ENCODE assay signal across 10 mouse cellular contexts in the genomic region with DNA sequence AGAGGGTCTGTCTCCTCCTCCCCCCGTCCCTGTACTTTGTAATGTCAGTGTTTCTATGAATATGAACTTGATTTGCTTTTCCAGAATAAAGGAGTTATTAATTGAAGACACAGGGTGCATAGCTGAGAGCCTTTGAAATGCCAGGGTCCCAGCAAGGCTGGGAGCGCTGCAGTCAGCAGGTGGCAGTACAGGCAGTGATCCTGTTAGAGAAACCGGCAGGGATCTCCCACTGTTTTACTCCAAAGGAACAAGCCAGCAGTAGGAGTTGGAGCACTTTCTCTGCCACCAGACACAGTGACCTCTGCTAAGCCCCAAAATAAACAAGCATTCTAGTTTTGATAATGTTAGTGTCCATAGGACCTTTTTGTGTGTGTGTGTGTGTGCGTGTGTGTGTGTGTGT. TPM values are rescaled to one million over a fixed set of nuclear protein-coding genes. Genes with fewer than 3 reads are reported as not detected.
DNase-seq lines count a peak whose midpoint lies in the region; ATAC-seq and TF ChIP-seq lines count a peak whose summit lies in the region.
"Had no signal": no experiment of that assay in that cellular context is flagged by ENCODE, and none has a peak within 500 bp of the region (broad histone marks: within the 10 kb centered on the region; RNA-seq: fewer than 3 reads in every experiment).

No protein-coding gene starts in this region.

- peaks cover 48% of the 10 kb centered on the region for H3K36me3 ChIP-seq in C2C12 (ENCODE audit: control insufficient read depth, insufficient read depth)
- H3K36me3 ChIP-seq in embryonic facial prominence, embryonic 11.5 days (replicated peaks; ENCODE audit: control insufficient read depth, insufficient read depth, low read depth, low read length) = peaks cover 4% of the 10 kb centered on the region
- H3K36me3 ChIP-seq in thymus, adult 2 months (ENCODE audit: control insufficient read depth, insufficient read depth, low read length) = peaks cover 27% of the 10 kb centered on the region

- no peak for ATAC-seq in embryonic facial prominence, embryonic 11.5 days (replicated peaks; ENCODE audit: insufficient number of reproducible peaks, low FRiP score, low TSS enrichment, low read depth)

- WGBS in embryonic facial prominence, embryonic 11.5 days = 45% methylated on average over 4 of the region's 4 CpGs
- 82% methylated on average over 4 of the region's 4 CpGs for WGBS in thymus, adult 2 months

- no peak overlapping the region for H3K9ac ChIP-seq in embryonic facial prominence, embryonic 11.5 days (replicated peaks; ENCODE audit: low read length)

- no peaks in the 10 kb centered on the region for H3K9me3 ChIP-seq in embryonic facial prominence, embryonic 11.5 days (replicated peaks; ENCODE audit: control insufficient read depth, low read length)
- H3K9me3 ChIP-seq: embryonic facial prominence, embryonic 13.5 days had no signal

- no peaks in the 10 kb centered on the region for H3K27me3 ChIP-seq in C2C12 (ENCODE audit: control insufficient read depth, insufficient read depth, insufficient read length)
- no peaks in the 10 kb centered on the region for H3K27me3 ChIP-seq in embryonic facial prominence, embryonic 11.5 days (ENCODE audit: control insufficient read depth, insufficient read depth, low read length)
- no peaks in the 10 kb centered on the region for H3K27me3 ChIP-seq in thymus, adult 2 months (ENCODE audit: control insufficient read depth, insufficient read depth, low read length)
- H3K27me3 ChIP-seq: embryonic facial prominence, embryonic 13.5 days had no signal

- no peak overlapping the region for H3K4me3 ChIP-seq in layer of hippocampus, adult 2 months
- no peak overlapping the region for H3K4me3 ChIP-seq in C2C12 (ENCODE audit: insufficient read depth, poor library complexity, severe bottlenecking)
- no peak overlapping the region for H3K4me3 ChIP-seq in embryonic facial prominence, embryonic 11.5 days (ENCODE audit: low read depth, low read length)
- H3K4me3 ChIP-seq in thymus, adult 2 months (ENCODE audit: control insufficient read depth, insufficient read depth, low read length) = no peak overlapping the region
- H3K4me3 ChIP-seq: embryonic facial prominence, embryonic 13.5 days; myocyte had no signal

- DNase-seq in cerebellum, postnatal 14 days = peak; percentile 31 to 43
- DNase-seq in cerebellum, adult 8-10 months = no peak
- DNase-seq in layer of hippocampus, adult 2 months (ENCODE audit: low spot score in 2 of 2) = peak in 1 of 2 experiments; percentile 49
- DNase-seq in layer of hippocampus, adult 9-10 months (ENCODE audit: low spot score) = no peak
- peak; percentile 39 for DNase-seq in embryonic facial prominence, embryonic 11.5 days (ENCODE audit: low spot score)
- DNase-seq in spleen, postnatal 36 days (ENCODE audit: low spot score in 2 of 2) = no peak
- no peak for DNase-seq in thymus, adult 2 months

- H3K27ac ChIP-seq in layer of hippocampus, adult 2 months = no peak overlapping the region
- H3K27ac ChIP-seq in embryonic facial prominence, embryonic 11.5 days (replicated peaks; ENCODE audit: low read depth, low read length) = no peak overlapping the region
- H3K27ac ChIP-seq in thymus, adult 2 months (ENCODE audit: control insufficient read depth, insufficient read depth, low read length) = no peak overlapping the region
- H3K27ac ChIP-seq: embryonic facial prominence, embryonic 13.5 days had no signal

- TF ChIP-seq CTCF in layer of hippocampus, adult 2 months (conservative IDR thresholded peaks at IDR 0.05) = peak; percentile 86
- TF ChIP-seq CTCF in C2C12 (IDR thresholded peaks at IDR 0.05; ENCODE audit: control insufficient read depth, insufficient read depth, insufficient read length) = peak; percentile 25
- TF ChIP-seq CTCF in thymus, adult 2 months (IDR thresholded peaks at IDR 0.05; ENCODE audit: borderline replicate concordance, control insufficient read depth, extremely low read depth, insufficient read depth, low read length, poor library complexity) = no peak

- H3K4me2 ChIP-seq in embryonic facial prominence, embryonic 11.5 days (ENCODE audit: low read depth, low read length) = no peak overlapping the region
- H3K4me2 ChIP-seq: embryonic facial prominence, embryonic 13.5 days had no signal

- no peak overlapping the region for H3ac ChIP-seq in C2C12 (ENCODE audit: control insufficient read depth, insufficient read length, low read depth)

- no peak for TF ChIP-seq POLR2A in thymus, adult 2 months (IDR thresholded peaks at IDR 0.05; ENCODE audit: control insufficient read depth, extremely low read depth, insufficient read depth, low read length, poor library complexity)

- H3K79me3 ChIP-seq in C2C12 (ENCODE audit: low read depth) = no peaks in the 10 kb centered on the region

- H3K4me1 ChIP-seq in embryonic facial prominence, embryonic 11.5 days (ENCODE audit: control insufficient read depth, insufficient read depth, low read length) = no peaks in the 10 kb centered on the region
- H3K4me1 ChIP-seq in thymus, adult 2 months (replicated peaks; ENCODE audit: control insufficient read depth, insufficient read depth, low read length) = no peaks in the 10 kb centered on the region
- H3K4me1 ChIP-seq: embryonic facial prominence, embryonic 13.5 days had no signal

- no peaks in the 10 kb centered on the region for H3K79me2 ChIP-seq in C2C12 (ENCODE audit: control insufficient read depth, insufficient read depth)

TF ChIP-seq in C2C12, 6 proteins besides CTCF, POLR2A, EP300 and RAD21:
- no peak for TF ChIP-seq MYOG (IDR thresholded peaks at IDR 0.05; ENCODE audit: control insufficient read depth, extremely low read depth, insufficient read length)
- TF ChIP-seq FOSL1 (IDR thresholded peaks at IDR 0.05; ENCODE audit: insufficient read depth, low read length, poor library complexity, severe bottlenecking) = no peak
- TF ChIP-seq MYOD1 (IDR thresholded peaks at IDR 0.05; ENCODE audit: control insufficient read depth, insufficient read length, low read depth) = no peak
- TF ChIP-seq MAX (IDR thresholded peaks at IDR 0.05) = no peak
- TF ChIP-seq USF1 (IDR thresholded peaks at IDR 0.05; ENCODE audit: low read depth) = no peak
- TF ChIP-seq CEBPB (IDR thresholded peaks at IDR 0.05; ENCODE audit: low read depth) = no peak

RNA-seq across cellular contexts. Expression of gene Rab42, which starts 10.2 kb away (rescaled TPM):
- 1 to 10 TPM; 1.2 to 2.1 TPM for total RNA-seq in layer of hippocampus, adult 2 months (2021)
- 0.42 TPM for polyA plus RNA-seq in C2C12 (2012; fragmentation: generic; extraction: Trizol)
- polyA plus RNA-seq in embryonic facial prominence, embryonic 11.5 days (2014; fragmentation: Nextera tagmentation; extraction: Ambion mirVana) = 0.67 and 2.2 TPM in 2 replicates
- polyA plus RNA-seq in thymus, adult 2 months (2012; rRNA removed) = 6.2 and 6.8 TPM in 2 replicates

RNA-seq across cellular contexts. Expression of gene Taf12, which starts 18.8 kb away (rescaled TPM):
- total RNA-seq in layer of hippocampus, adult 2 months (2021) = 10 to 100 TPM; 24.6 to 26.2 TPM
- 29.7 TPM for polyA plus RNA-seq in C2C12 (2012; fragmentation: generic; extraction: Trizol)
- polyA plus RNA-seq in embryonic facial prominence, embryonic 11.5 days (2014; fragmentation: Nextera tagmentation; extraction: Ambion mirVana) = 60.5 and 64.6 TPM in 2 replicates
- 13.7 and 17.2 TPM in 2 replicates for polyA plus RNA-seq in thymus, adult 2 months (2012; rRNA removed)

RNA-seq across cellular contexts. Expression of gene Gmeb1, which starts 31.6 kb away (rescaled TPM):
- total RNA-seq in layer of hippocampus, adult 2 months (2021) = 10 to 100 TPM; 25.2 to 28.3 TPM
- polyA plus RNA-seq in C2C12 (2012; fragmentation: generic; extraction: Trizol) = 13.0 TPM
- polyA plus RNA-seq in embryonic facial prominence, embryonic 11.5 days (2014; fragmentation: Nextera tagmentation; extraction: Ambion mirVana) = 34.9 and 35.4 TPM in 2 replicates
- 47.5 and 49.6 TPM in 2 replicates for polyA plus RNA-seq in thymus, adult 2 months (2012; rRNA removed)

RNA-seq across cellular contexts. Expression of gene Trnau1ap, which starts 36.4 kb away (rescaled TPM):
- 10 to 100 TPM; 20.7 to 26.0 TPM for total RNA-seq in layer of hippocampus, adult 2 months (2021)
- polyA plus RNA-seq in C2C12 (2012; fragmentation: generic; extraction: Trizol) = 55.1 TPM
- polyA plus RNA-seq in embryonic facial prominence, embryonic 11.5 days (2014; fragmentation: Nextera tagmentation; extraction: Ambion mirVana) = 76.6 and 79.7 TPM in 2 replicates
- polyA plus RNA-seq in thymus, adult 2 months (2012; rRNA removed) = 18.9 and 23.1 TPM in 2 replicates

Comparison
In these comparisons a context has a peak if more than half of its experiments do, and no peak if none do; other contexts are left out.
1. DNase-seq: peak in cerebellum, postnatal 14 days (2 of 2) and embryonic facial prominence, embryonic 11.5 days (single experiment); none in cerebellum, adult 8-10 months (single experiment), layer of hippocampus, adult 9-10 months (single experiment), spleen, postnatal 36 days (0 of 2) and thymus, adult 2 months (single experiment).